Mouse (Mus musculus): ENCODE results near the gene Olfr1404.
"Not testable (repeated sequence)": the region's sequence is repeated elsewhere in the genome, so short reads cannot be mapped to it uniquely, and the experiment has no call there.

The Olfr1404 gene

GRCm38 (mm10) chr1:173212092-173212491, at the start of gene Olfr1404:
Olfr1404 (plus strand) TSS chr1:173212392.
- DNase-seq = no peak

GRCm38 (mm10) chr1:173174154-173174842, 37.9 kb upstream of the Olfr1404 start:
- DNase-seq = no peak

GRCm38 (mm10) chr1:173190540-173190939, 21.7 kb upstream of the Olfr1404 start, which contains the start of gene Olfr1406:
Olfr1406 (minus strand) TSS chr1:173190640.
- DNase-seq = no peak

- DNase-seq = no peak
Observed at GRCm38 (mm10) chr1:173192059-173192458, 20.1 kb upstream of the Olfr1404 start.

GRCm38 (mm10) chr1:173196359-173196758, 15.8 kb upstream of the Olfr1404 start:
- no peak for DNase-seq

GRCm38 (mm10) chr1:173197508-173197907, 14.7 kb upstream of the Olfr1404 start, which contains the start of gene Olfr218:
Olfr218 (plus strand) TSS chr1:173197808.
- no peak for DNase-seq

GRCm38 (mm10) chr1:173216481-173216880, 4.3 kb downstream of the Olfr1404 start:
- no peak for DNase-seq

- DNase-seq = no peak
Observed at GRCm38 (mm10) chr1:173227081-173227480, 14.9 kb downstream of the Olfr1404 start, which contains the start of gene Fcer1a. Fcer1a (minus strand) TSS chr1:173227214.

GRCm38 (mm10) chr1:173237004-173237403, 24.8 kb downstream of the Olfr1404 start:
- not testable (repeated sequence) for DNase-seq

- DNase-seq = no peak
Observed at GRCm38 (mm10) chr1:173249888-173250287, 37.7 kb downstream of the Olfr1404 start.

GRCm38 (mm10) chr1:173265701-173266100, 53.5 kb downstream of the Olfr1404 start, which contains the start of gene Olfr418:
Olfr418 (plus strand) TSS chr1:173266001.
- no peak for DNase-seq

Data from kidney, postnatal 36 days (tissue).